Mouse (Mus musculus) heart, postnatal 0 days (tissue): Measurements from ENCODE around the gene Vwa3b.

Source experiments
- CTCF ChIP-seq: IDR thresholded peaks from 2 replicates; pipeline ENCODE4 v1.5.1; 2016; ENCODE audit warnings: antibody characterized with exemption, control low read depth, low read depth
- EP300 ChIP-seq: IDR thresholded peaks from 2 replicates; pipeline ENCODE4 v1.6.1; 2016; ENCODE audit warnings: antibody characterized with exemption, low read depth

GRCm38 (mm10) chr1:37013006-37013405 lies 13.4 kb upstream of the Vwa3b start:
- TF ChIP-seq EP300, result no peak
- no peak for TF ChIP-seq CTCF
